Mouse (Mus musculus) megakaryocyte, adult 5-6 weeks (primary cell): ENCODE measurements around the gene Il2ra. TPM values are rescaled to one million over a fixed set of nuclear protein-coding genes. Genes with fewer than 3 reads are reported as not detected.

Experiments used
- ATAC-seq: 2 replicates; pipeline ENCODE4 v1.8.0; 2016; ENCODE audit warnings: mild to moderate bottlenecking, inconsistent platforms; ENCODE audit not compliant: poor library complexity, severe bottlenecking
- total RNA-seq, 2 experiments: library from RNA; stranded (forward) in 1 of 2; stranded (reverse) in 1 of 2; fragments of 153-499, 151-499 nt in 1 of 2; fragments of 221-1000, 200-1000 nt in 1 of 2; gene quantifications; 2 replicates each; pipeline versions ENCODE4 v1.2.3 to v1.2.4; 2015 to 2017

Il2ra gene
- total RNA-seq, 2 experiments from 2014 or later: 0.42 TPM; not detected in 1

DNA sequence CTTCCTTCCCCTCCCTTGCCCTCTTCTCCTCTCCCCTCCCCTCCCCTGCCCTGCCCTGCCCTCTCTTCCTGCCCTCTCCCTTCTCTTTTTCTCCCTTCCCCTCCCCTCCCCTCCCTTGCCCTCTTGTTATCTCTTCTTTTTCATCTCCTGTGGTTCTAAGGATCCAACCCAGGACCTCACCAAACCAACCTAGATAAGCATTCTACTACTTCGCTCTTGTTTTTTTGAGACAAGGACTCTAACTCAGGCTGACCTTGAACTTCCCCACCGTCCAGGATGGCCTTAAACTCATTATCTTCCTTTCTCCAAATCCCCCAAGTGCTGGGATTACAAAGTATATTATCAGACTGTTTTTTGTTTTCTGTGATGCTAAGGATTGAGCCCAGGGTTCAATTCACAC lies 10.2 kb downstream of the Il2ra start:
- no peak for ATAC-seq

DNA sequence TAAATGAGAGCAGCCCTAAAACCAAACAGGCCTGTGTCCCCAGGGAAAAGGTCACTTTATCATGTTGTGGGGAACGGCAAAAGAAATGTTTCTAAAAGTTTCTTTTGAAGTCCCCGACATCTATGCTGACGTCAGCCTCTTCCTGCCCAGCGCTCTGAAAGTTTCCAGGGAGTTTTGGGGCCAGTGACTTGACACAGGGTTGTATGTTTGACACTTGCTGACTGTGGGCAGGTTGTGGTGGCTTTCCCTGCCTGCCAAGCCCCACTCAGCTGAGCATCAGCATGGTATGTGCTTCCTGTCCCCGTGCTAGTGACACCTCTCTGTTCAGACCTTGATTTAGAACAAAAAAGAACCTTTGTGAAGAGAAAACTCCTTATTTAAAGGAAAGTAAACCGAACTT lies 10.7 kb downstream of the Il2ra start:
- peak; percentile 84 for ATAC-seq

DNA sequence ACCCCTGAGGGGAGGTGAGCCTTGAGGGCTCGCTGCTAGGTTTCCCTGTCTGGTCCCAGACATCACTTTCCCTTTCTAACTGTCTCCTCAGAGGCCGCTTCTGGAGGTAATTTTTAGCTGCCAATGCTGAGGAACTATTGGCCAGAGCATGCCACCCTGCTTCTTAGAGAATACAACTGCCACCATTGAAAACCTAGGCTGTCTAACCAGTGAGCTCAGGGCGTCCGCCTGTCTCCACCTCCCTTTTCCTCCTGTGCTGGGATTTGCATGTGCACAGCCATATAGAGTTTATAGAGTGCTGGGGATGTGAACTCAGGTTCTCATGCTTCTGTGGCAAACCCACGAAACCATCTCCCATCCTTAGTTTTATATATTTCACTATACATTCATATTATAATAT lies 11.2 kb downstream of the Il2ra start:
- ATAC-seq: peak; percentile 9; the same call in 1 of the 2 replicates

GRCm38 (mm10) chr2:11654990-11655931 lies 12.7 kb downstream of the Il2ra start:
- no peak for ATAC-seq

DNA sequence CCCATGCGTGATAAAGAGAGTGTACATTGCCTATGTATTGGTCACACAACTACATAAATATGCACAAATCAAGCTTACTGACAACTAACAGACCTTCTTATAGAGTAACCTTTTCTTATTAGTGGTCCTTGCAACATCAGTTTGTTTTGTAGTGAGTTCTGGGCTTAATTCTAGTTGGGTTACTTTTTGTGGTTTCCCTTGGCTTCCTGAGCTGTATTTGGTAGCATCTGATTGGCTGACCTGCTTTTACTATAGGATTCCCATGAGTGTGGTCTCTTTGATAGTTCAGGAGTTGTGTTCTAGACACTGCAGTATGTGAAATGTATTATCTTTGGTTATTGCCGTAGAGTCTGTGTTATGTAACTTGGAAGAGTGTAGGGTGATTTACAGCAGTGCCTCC lies 15.0 kb downstream of the Il2ra start:
- no peak for ATAC-seq

GRCm38 (mm10) chr2:11659263-11659662 lies 16.7 kb downstream of the Il2ra start:
- ATAC-seq: no peak

DNA sequence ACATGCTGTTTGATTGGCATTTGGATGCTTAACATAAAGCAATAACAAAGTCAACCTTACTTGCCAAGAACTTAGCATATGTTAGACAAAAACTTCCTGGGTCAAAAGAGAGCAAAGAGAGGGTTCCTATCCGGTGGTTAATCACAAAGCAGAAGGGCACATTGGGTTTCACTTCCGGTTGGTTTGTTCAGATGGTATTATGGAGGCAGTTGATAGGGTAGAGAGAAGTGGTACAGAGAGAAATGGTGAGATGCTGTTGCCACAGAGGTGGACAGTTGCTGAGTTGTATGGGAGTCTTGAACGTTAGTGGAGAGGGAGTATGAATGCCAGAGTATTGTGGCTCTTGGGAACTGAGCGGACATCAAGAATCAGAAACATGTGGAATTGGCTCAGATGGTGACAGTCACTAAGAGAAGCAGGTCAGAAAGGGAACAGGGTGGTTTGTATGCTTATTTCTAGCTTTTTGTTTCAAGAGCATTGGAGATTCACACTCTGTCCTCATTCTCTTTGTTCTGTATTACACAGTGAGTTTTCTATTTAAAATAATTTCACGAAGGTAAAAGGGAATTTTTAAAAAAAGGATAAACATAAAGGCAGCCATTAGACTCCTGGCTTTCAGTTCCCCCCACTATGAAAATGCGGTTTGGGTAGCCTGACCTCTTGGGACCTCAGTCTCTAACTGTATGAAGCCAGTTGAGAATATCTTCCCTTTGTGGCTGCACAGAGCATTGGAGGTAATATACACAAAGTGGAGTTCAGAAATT lies 19.7 kb downstream of the Il2ra start:
- ATAC-seq: peak; percentile 59

DNA sequence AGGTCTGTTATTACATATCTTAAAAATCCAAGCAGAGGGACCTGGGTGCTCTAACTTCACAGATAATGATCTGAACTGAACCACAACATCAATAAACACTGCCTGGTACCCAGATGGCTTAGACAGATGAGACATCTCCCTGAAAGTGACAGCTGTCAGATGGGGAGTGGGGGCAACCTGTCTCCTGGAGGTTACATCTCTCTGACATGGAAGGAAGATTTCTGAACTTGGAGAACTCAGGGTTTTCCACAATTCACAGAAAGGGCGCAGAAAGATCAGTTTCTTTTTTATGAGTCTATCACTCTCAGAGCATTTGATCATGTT lies 20.3 kb downstream of the Il2ra start:
- ATAC-seq: no peak

GRCm38 (mm10) chr2:11663961-11664360 lies 21.4 kb downstream of the Il2ra start:
- ATAC-seq: peak; percentile 94

GRCm38 (mm10) chr2:11664367-11664766 lies 21.8 kb downstream of the Il2ra start:
- 0 out of 2 replicates have a peak, but pooled peaks have one; percentile 14 for ATAC-seq

DNA sequence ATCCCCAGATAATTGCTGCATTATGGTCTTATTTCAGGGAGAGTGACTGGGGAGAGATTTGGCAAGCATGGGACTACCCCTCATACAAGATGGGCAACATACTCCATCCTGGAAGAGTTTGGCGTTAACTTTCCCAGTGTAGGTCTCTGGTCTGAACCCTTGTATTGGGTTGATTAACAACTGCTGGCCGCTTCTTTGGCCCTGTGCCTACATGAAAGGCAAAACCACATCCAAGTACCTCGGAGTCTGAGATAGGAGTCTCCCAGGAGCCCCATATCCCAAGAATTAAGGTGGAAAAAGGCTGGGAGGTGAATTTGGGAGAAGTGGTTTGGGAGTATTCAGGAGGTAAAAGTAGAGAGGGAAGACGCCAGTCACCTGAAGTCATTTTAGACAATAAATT lies 22.2 kb downstream of the Il2ra start:
- no peak for ATAC-seq

- no peak for ATAC-seq
Measured at GRCm38 (mm10) chr2:11665326-11665725, 22.7 kb downstream of the Il2ra start.

- ATAC-seq: peak; percentile 45; the same call in 1 of the 2 replicates
Measured at GRCm38 (mm10) chr2:11672144-11672543, 29.5 kb downstream of the Il2ra start.

GRCm38 (mm10) chr2:11679626-11680025 lies 37.0 kb downstream of the Il2ra start:
- ATAC-seq: no peak

GRCm38 (mm10) chr2:11682712-11683111 lies 40.1 kb downstream of the Il2ra start:
- no peak for ATAC-seq

GRCm38 (mm10) chr2:11686512-11686911 lies 43.9 kb downstream of the Il2ra start:
- ATAC-seq: no peak

- ATAC-seq: no peak
Measured at GRCm38 (mm10) chr2:11687436-11687835, 44.8 kb downstream of the Il2ra start.

GRCm38 (mm10) chr2:11690201-11690890 lies 47.7 kb downstream of the Il2ra start:
- no peak for ATAC-seq

DNA sequence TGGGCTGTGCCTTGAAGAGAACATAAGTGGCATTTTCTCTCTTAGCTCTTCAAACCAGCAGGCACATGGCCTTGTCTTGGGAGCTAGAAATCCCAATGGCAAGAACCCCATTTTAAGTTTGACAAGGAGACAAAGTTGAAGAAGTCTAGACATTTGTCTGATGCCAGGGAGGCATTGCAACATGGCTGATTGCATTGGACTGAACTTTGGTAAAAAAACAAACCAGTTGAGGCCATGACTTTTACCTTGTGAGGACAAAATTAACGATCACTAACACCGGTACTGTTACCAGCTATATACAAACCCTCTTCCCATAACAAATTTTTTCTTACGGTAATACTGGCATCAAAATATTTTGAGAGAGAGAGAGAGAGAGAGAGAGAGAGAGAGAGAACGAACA lies 50.7 kb downstream of the Il2ra start:
- no peak for ATAC-seq

- no peak for ATAC-seq
Measured at GRCm38 (mm10) chr2:11694104-11694503, 51.5 kb downstream of the Il2ra start.

DNA sequence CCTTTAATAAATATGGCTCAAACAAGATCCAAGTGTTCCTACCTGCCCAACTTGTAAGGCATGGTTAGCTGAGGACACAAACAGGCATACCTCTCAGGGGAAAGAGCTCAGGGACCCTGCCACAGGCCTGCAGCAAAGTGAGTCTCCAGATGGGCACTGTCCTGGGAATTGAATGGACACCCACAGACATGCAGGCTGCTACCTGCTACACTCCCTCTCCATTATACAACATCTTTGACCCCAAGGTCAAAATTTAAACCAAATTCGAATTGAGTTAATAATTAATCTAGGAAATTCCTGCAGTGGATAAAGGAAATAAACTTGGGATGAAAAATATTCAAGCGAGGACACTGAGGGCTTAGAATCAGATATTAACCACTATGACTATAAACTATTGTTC lies 53.3 kb downstream of the Il2ra start:
- no peak for ATAC-seq
